Mouse (Mus musculus) adrenal gland, postnatal 0 days (tissue): Measurements from ENCODE around the gene Inhba. TPM values are rescaled to one million over a fixed set of nuclear protein-coding genes. Genes with fewer than 3 reads are reported as not detected.

Experiments used
- polyA plus RNA-seq: library from polyadenylated mRNA; unstranded; fragments of >200 nt; fragmentation: Nextera tagmentation; extraction: Ambion mirVana; gene quantifications from 2 replicates; pipeline ENCODE4 v1.2.1, GENCODE M21; 2015

The Inhba gene
- 10.8 and 20.3 TPM in 2 replicates for polyA plus RNA-seq

DNA sequence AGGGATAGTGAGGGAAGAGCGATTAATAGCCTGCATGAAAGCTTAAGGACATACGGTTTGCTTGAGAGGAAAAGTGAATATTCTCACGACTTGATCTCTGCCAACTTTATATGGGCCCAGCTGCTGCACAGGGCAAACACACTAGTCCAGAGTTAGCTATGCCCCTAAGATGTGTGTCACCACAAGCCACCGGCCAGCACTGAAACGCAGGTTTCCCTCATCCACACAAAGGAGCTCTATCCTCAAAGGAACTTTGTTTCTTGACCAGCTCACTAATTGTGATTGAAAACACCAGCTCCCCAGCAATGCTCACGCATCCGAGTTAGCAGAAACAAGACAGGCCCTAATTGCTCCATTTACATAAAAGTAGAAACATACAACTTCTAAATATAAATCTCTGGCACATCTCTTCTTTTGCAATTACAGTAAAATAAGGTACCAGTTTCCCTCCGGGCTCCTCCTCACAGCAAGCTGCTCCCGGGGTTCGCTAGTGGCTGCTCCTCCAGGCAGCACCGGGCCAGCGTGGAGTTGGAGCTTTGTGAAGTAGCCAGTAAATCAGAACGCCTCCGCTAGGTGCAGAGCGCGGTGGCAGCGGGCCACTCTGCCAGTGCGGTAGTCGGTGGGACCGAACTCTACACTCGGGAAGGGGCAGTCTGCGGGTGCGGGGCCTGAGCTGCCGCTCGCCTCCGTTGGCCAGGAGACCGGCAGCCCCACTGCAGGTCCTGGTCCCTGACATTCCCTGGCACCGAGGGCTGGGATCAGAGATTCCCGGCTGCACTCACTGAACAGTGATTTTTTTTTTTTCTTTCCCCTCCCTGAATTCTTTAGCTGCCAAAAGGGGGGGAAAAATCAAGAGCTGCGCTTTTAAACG is at the start of gene Inhba:
Inhba (plus strand) TSS at position 480 of the 871 bp plus-strand sequence.

